Mouse (Mus musculus) thymus, postnatal 4 days (tissue): ENCODE data around the gene Gm49333.

ENCODE experiments used
- DNase-seq: peaks from one replicate; pipeline ENCODE4 v3.0.0; 2021

The Gm49333 gene

DNA sequence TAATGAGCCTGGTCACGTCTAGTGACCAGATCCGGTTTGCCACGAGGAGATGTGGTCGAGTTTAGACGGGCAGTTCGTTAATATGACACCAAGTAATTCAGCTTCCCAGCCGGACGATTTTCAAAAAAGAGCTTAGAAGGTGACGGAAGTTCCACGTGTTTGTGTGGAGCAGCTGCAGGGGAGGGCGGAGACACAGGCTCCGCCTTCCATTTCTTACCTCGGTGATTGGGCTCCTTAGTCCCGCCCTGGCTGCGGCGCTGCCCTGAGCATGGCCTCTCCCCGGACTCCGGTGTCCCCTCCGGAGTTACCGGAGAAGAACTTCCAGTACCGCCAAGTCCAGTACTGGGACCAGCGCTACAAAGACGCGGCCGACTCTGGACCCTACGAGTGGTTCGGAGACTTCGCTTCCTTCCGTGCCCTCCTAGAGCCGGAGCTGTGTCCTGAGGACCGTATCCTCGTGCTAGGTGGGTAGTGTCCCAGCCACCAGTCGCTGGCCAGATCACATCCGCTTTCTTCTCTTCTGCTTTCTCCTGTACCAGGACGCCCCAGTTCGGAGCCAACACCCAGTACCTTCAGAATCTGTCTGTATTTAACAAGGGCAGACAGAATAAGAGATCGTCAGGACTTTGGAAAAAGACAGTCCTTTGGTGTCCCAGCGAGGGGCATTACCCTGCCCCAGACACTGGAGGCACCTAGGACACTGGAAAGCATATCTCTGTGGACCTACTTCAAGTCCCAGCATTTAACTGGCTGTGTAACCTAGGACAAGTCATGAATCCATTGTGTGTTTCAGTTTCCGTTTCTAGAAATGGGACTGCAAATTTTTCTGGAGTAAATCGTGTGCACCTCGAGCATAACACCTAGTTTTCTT lies at the start of gene Gm49333, which contains the start of the genes Eef1akmt4 and Alg3:
Gm49333 (plus strand) TSS at position 254 of the 871 bp plus-strand sequence.
Eef1akmt4 (plus strand) TSS at position 237 of the 871 bp plus-strand sequence.
Alg3 (minus strand) TSS at position 379 of the 871 bp plus-strand sequence.
- peak; percentile 85 for DNase-seq

DNA sequence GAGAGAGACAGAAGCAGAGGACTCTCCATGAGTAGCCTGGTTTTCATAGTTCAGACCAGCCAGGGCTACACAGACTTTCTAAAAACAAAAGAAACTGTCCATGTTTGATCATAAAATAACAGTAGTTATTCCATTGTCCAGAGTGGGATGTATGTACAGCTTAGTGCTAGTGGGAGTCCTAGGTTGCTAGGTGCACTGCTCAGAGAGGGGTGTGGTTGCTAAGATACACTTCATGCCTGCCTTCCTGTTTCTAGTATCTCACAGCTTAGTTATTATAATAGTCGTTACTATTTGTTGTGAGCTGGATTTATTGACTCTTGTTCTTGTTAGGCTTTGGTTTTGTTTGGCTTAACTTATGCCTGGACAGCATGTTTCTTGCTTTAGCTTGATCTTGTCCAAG lies 46.3 kb upstream of the Gm49333 start:
- DNase-seq = no peak

DNA sequence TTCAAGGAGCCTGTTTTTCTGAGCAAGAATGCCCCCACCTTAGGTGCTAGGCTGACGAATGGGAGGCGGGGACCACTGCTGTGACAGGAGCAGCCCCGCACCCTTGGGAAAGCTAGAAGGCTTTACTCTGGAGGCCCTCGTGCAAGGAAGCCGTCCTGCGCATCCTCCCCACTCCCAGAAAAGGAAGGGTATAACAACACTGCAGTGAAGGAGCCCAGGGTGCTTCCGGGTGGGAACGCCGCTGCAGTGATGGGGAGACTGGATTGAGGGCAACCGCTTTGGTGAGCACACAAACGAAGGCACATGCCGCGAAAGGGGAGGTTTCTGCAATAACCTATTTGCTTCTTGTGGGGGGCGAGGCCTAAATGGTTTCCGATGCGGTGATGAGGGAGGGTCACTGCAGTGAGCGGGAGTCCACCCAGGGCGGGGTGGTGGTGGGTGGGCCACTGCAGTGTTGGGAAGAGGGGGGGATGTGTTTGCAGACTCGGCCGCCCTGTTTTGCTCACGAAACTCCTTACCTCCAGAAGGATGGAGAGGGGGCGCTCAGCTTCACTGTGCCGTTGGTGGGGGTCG lies 22.0 kb upstream of the Gm49333 start, which contains the start of gene Vwa5b2:
Vwa5b2 (plus strand) TSS at position 106 of the 573 bp plus-strand sequence.
- no peak for DNase-seq

DNA sequence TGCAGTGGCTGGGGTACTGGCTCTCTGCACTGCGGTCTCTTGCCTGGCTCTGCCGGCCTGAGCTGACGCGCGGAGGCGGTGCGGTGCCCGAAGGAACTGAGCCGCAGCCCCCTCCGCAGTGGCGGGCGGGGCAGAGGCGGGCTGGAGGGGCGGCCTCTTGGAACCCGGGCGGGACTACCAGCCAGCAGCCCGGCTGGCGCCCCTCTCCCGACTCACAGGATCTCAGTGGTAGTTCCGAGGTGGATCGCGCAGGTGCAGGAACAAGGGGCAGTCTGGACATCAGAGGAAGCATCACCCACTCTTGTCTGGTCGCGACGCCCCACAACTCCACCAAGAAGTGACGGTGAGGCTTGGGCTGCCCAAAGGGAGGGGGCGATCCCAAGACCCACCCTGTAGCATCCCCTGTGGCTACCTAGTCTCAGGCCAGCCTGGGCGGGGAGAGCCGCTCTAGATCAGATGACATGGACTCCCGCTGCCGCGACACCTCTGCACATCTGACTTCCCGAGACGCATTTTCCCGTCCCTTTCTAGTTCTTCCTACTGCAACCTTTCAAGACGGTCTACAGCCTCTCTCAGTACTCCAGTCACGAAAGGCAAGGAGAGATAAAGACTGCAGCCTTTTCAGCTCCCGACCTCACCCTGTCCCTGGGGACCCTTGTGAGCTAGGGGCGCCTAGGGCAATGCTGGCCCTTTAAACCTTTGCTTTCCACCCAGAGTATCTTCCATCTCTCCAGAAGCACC lies 21.3 kb upstream of the Gm49333 start:
- DNase-seq = peak; percentile 26

DNA sequence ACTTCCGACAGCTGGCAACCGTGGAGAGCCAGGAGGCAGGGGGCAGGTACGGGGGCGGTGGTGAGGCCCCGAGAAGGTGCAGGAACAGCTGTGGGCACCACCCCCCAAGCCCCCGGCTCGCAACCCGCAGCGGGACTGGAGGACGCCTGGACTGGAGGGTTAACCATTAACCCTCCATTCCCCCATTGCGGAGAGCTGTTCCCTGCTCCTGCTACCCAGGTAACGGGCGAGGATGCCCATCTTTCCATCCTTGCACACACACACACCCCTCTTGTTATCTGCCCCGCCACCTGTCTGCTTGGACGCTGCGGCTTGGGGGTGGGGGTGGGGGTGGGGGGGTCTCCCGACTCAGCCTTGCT lies 20.8 kb upstream of the Gm49333 start:
- no peak for DNase-seq

DNA sequence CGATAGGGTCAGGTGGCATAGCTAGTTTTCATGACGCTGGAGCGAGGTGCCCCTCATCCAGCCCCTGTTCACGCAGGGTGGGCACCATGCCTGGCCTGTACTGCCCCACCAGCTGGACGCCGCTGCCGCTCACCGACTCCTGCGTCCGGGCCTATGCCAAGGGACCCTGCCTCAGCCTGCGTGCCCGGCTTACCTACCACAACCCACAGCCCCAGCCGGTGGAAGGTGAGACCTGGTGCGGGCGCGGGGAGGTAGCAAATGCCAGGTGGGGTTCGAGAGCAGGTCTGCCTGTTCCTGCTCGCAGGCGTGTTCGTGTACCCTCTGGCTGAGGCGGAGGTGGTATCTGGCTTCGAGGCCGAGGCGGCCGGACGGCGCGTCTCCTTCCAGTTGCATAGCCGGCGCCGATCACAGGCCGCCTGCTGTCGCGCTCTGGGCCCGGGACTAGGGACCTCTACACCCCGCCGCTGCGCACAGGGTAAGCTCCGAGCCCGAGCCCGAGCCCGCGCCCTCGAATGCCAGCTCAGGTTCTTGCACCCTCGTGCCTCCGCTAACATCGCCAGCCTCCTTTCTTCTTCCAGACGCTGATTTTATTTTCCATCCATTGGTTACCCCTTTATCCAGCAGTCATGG lies 20.2 kb upstream of the Gm49333 start:
- DNase-seq = peak; percentile 36

DNA sequence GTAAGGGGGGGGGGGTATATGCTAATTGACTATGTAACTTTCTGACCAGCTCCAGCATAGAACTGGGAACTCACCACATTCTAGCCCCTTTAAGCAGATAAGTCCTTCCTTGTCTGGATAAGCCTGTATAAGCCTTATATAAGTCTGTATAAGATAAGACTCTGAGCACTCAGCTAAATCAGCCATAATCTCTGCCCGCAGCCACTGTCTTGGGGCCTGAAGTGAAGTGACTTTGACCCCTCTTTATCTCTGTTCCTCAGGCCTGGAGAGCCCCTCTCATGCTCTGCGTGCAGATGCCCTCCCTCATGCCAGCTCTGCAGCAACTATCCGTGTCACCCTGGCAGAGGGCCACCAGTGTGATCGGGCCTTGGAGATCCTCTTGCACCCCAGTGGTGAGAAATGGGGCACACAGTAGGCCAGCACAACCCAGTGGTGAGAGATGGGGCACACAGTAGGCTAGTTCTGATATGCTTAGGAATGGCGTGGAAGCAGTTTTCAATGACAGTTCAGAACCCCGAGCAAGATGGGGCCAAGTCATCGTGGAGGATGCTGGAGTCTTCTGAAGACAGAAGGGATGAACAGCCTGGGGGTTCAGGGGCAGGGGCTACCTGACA lies 16.2 kb upstream of the Gm49333 start:
- no peak for DNase-seq

DNA sequence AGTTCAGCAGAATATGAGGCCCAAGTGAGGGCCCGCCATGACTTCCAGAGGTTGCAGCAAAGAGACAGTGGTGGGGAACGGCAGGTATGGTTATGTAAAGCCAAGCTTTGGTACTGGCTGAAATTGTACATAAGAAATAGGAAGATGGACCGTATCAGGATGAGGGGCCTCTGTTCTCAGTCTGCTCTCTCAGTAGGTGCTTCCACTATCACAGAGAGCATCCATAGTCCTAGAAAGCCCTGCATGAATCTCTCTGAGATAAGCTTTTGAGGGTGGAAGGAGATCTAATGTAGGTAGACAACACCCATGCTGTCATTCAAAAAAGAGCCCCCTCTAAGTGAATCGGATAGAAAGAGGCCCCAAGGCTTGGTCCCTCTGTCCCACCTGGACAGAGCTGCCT lies 15.7 kb upstream of the Gm49333 start:
- DNase-seq = no peak

DNA sequence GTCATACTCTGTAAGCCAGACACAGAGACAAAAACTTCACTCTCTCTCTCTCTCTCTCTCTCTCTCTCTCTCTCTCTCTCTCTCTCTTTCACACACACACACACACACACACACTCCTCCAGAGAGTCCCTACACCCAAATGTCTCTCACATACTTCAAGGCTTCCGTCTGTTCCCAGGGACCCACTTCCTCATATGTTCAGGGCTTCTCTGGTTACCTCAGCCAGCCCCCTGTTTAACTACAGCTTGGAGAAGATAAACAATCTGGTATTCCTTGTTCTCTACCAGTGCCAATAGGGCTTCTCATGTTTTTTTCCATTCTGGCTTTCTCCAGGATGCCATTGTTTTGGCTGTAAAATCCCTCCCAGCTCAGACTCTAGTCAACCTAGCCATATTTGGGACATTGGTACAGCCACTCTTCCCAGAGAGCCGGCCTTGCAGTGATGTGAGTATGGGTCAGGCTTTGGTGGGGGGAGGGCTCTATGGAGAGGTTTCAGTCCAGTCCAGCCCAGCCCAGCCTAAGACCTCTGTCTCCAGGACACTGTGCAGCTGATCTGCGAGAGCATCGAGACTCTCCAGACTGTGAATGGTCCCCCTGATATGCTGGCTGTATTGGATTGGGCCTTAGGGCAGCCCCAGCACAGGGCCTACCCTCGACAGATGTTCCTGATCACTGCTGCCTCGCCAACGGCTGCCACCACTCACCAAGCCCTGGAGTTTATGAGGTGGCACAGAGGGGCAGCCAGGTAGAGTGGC lies 14.5 kb upstream of the Gm49333 start:
- DNase-seq = no peak

DNA sequence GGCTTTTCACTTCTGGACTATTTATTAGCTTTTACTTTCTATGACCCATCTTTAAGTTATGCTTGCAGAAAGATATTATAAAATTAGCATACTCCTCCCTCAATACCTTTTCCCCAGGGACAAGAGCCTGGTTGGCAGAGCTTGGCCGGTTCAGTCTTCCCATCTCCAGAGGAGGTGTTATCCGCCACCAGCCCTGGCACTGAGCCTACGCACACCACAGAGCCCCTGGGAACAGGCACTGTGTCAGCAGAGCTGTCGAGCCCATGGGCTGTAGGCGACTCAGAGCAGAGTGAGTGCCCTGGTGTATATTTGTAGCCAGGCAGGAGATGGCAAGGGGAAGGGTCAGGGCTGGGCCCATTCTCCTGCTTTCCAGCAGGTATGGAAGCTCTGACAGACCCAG lies 10.9 kb upstream of the Gm49333 start:
- no peak for DNase-seq

DNA sequence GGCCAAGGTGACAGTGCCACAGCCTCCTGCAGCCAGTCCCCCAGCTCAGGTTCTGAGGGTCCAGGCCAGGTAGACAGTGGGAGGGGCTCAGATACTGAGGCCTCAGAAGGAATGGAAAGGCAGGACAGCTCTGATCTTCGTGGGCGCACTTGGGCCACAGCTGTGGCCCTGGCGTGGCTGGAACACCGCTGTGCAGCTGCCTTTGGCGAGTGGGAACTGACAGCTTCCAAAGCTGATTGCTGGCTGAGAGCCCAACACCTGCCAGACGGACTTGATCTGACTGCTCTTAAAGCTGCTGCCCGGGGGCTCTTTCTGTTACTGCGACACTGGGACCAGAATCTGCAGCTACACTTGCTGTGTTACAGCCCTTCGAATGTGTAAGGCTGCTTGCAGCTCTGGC lies 6.7 kb upstream of the Gm49333 start:
- DNase-seq = no peak

DNA sequence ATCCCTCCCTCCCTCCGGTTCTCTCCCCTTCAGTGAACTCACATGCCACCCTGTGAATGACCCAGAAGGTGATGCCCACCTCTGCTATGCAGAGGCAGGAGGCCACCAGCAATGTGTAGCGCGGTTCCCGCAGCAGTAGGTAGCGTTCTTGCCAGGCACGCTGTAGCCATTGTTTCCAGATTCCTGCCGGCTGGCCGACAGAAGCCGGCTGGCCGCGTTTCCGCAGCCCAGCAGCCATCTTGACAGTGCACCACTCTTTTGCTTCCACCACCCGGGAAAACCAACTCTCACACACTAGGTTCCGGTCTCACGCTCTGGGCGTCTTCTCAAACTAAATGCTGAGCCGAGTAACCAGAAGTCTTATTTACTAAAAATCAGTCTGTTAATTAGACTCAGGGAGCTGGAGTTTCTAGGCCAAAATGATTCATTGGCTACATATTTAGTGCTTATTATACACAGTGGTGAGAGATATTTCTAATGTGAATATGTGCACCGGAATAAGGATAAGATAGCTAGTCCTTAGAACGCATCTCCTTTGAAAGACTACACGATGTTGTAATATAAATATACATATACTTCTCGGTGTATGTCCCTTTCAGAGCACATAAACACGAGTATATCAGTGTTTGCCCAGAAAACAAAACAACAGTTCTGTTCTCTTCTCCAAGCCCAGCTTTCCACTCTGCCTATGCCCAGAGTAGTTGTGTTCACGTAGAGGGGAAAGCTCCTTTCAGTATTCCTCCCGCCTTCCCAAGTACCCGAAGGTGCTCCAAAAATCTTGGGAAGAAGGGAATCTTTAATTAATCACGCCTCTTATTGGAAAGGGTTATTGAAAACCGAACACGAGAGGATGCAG lies 681 bp upstream of the Gm49333 start:
- peak; percentile 78 for DNase-seq

DNA sequence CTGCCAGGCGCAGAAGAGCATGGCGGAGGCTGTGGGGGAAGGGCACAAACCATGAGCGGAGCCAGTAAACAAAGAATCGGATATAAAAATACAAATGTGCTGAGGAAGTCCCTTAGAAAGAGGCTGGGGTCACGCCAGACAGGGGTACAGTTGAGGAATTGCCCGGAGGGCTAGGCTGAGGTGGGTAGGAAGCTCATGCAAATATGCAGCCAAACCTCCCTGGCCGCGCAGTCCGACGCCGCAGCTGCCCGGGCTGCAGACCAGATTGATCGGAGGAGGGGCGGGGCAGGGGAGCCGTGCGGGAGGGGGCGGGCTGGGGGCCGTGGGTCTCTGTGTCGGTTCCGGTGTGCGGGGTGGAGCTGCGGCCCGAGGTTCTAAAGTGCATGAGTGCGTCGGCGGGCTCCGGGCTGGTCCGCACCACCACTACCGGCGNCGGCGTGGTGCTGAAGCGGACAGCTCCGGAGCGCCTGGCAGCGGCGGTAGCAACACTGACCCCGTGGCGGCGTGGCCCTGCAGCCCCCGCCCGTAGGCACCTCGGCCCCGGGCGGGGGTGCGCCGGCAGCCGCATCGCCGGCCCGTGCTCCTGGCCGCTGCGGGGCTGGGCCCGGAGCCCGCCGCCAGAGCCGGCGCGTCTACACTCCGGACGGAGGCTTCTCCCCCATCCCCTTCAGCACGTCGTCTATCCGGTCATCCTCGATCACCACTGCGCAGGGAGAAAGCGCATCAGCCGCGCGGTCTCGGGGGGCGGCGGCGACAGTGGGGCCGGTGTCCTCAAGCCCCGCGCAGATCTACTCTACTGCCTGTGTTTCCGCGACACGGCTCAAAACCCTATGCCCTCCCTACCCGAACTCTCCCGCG lies 8.4 kb downstream of the Gm49333 start:
- DNase-seq = peak; percentile 36

DNA sequence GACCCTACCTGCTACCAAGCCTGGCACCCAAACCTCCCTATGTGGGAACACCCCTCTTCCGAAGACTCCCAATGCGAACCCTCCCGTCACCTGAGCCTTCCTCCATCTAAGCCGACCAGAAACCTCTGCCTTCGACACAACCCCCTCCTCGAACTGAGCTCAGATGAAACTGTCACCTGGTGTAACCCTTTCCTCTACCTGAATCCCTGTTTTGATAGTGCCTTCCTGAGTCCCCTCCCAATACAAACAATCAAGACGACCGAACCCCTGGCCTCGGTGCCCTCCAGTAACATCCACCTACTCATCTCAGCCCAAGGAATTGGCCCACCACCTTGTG lies 9.0 kb downstream of the Gm49333 start:
- no peak for DNase-seq

DNA sequence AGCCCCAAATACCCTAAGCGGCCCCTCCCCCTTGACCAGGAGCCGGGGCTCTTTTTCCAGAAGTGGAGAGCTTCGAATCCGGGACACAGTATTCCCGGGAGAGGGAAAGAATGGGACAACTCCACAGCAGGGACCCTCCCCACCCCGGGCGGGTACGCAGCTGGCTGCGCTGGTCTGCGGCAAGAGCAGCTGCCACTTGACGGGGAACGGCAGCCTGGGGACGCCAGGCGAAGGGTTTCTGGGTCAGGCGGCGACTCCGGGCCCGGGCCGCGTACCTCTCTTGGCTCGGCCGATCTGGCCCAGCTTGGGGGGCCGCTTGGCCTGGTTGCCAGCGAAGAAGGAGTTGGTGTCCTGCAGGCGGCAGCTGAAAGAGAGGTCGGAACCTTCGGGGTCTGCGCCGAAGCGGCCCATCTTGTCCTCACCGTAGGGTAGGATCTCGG lies 9.4 kb downstream of the Gm49333 start:
- DNase-seq = peak; percentile 53

DNA sequence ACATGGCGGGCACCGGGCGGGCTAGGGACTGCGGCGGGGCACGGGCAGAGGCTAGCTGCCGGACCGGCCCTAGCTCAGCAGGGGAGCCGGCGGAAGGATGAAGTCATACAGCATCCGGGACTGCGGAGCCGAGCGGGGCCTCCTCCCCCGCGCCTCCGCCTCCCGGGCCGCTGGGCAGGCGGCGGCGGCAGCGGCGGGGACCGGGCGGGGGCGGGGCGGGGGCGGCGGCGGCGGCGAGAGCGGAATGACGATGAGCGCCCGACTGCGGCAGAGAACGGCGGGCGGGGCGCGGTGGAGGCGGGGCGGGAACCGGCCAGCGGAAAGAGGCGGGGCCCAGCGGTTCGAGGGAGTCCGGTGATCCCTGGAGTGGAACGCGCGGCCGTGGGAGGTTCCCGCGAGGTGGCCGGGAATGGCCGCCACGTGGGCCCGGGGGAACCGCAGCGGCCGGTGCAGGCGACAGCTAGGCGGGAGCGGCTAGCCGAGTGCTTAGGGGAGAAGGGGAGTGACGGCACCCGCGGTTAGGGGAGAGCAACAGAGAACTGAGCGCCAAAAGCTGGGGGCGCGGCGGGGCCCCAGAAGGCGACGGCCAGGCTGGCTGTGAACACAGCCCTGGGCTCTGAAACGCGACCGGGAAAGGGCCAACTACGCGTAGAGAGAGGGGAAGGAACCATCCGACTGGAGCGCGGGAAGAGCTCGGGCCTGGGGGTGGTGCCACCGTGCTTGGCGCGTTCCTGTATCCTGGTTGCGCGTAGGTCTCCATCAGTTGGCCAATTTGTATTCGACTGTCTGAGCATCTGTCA lies 10.0 kb downstream of the Gm49333 start, which contains the start of gene Camk2n2:
Camk2n2 (minus strand) TSS at position 97 of the 800 bp plus-strand sequence.
- DNase-seq = peak; percentile 65

DNA sequence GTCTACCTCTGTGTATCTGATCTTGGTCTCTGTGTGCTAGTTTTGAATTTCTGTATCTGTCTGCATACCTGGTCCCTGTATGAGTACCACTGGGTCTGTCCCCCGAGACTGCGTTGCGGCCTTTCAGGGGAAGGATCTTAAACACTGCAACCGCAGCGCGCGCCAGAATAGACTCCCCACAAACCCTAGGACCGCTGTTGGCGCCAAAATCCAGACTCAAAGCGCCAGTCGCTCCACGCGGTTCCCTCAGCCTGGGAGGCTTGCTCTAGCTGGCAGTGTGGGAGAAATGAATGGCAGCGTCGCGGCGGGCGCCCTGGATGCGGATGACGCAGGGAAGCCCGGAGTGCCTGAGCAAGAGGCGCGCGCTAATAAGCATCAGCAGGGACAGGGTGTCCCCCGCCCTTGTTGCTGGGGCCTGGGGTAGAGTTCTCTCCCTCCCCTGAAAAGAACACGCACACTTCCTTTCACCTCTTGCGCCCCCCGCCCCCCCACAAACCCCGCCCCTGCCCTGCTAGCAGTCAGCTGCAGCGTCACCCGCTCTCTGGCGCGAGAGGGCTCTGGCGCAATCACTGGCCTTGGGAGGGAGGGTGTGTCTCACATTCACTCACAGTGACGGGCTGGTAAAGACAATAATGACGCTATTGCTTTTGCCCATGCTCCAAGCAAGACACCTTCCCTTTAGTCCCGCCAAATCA lies 10.7 kb downstream of the Gm49333 start:
- DNase-seq = peak; percentile 49

DNA sequence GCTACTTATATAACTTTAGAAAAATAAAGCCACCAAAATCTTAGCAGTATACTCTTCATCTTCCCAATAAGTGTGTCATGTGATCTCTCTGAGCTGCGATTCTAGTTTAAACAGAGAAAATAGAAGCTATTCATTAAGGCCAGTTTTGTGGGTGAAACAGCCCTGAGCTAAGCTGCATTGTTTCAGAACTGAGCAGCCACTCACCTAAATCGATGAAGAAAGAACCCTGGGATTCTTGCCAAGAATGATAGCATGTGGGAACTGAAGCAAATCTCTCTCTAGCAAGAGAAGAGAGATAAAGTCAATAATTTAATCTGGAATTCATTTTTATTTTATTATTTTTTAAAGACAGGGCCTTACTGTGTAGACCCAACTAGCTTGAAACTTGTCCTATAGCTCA lies 11.8 kb downstream of the Gm49333 start:
- DNase-seq = no peak
